Mouse (Mus musculus): ENCODE results near the gene Gstm7. TPM values are rescaled to one million over a fixed set of nuclear protein-coding genes. Genes with fewer than 3 reads are reported as not detected.
"Not testable (repeated sequence)": the region's sequence is repeated elsewhere in the genome, so short reads cannot be mapped to it uniquely, and the experiment has no call there.

Gene Gstm7
- polyA plus RNA-seq, 1 experiment from 2014 or later, result 71.9 TPM

DNA sequence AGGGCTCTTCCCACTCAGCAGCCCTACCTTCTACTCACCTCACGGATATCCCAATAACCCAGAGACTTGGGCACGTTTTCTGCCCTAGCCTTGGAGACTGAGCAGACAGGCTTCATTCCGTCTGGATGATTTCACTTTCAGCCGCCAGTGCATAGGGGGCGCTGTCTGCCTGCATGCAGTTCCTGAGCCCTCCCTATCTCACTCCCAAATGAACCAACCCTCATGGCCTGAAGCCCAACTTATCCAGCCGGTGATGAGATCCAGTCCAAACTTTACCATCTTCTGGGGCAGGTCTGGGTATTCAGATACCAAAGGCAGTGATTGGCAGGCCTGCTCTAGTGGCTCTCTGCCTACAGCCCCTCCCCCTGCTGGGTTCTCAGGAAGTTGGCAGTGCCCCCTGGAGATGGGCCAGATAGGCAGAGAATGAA is 21.7 kb upstream of the Gstm7 start:
- Histone ChIP-seq H3K4me3 (no peak overlapping the region), H3K4me1 (no peaks in the 10 kb centered on the region), H3K4me2 (replicated peaks) (no peak overlapping the region), H3K27me3 (no peaks in the 10 kb centered on the region), H3K36me3 (no peaks in the 10 kb centered on the region), H3K27ac (no peak overlapping the region), H3K9ac (no peak overlapping the region), H3K9me3 (replicated peaks) (no peaks in the 10 kb centered on the region)
- WGBS, result 26% methylated on average over 6 of the region's 6 CpGs
- no peak for ATAC-seq (ENCODE audit: low FRiP score)

DNA sequence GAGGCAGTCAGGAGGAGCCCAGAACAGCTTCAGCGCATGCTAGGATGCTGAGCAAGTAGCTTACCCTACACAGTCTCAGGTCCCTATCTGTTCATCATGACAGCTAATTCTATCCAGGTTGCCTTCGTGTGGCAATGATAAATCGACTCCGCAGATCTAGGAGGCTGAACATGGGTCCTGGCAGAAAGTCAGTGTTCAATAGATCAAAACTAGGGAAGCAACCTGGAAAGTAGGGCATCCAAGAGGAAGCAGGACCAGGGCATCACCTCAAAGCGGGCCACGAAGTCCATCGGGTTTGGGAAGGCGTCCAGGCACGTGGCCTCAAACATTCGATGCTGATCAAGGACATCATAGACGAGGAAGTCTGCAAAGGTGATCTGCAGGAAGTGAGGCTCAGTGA is 18.9 kb upstream of the Gstm7 start:
- WGBS, result 90% methylated on average over 11 of the region's 11 CpGs
- Histone ChIP-seq H3K4me3 (no peak overlapping the region), H3K4me1 (no peaks in the 10 kb centered on the region), H3K36me3 (no peaks in the 10 kb centered on the region), H3K27ac (no peak overlapping the region), H3K27me3 (no peaks in the 10 kb centered on the region), H3K9ac (no peak overlapping the region), H3K4me2 (replicated peaks) (no peak overlapping the region), H3K9me3 (replicated peaks) (no peaks in the 10 kb centered on the region)
- ATAC-seq (ENCODE audit: low FRiP score), result no peak

DNA sequence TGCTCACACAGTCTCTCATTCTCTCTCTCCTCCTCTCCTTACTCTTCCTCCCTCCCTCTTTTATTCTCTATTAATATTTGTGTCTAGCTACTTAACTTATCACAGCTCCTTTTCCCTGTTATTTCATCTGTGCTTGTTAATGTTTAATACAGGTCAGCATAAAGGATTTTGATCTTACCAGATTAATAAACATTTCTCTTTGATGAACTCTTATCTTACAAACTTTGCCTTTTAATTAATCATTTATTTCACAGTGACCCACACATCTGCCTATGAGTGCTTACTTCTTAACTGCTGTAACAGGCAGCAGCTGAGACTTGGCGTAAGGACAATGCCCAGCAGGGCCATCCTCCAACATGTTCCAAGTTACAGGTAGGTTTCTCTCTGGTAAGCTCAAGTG is 17.8 kb upstream of the Gstm7 start:
- not testable (repeated sequence) for H3K4me3 ChIP-seq; H3K9ac ChIP-seq; H3K27me3 ChIP-seq; H3K4me2 ChIP-seq (replicated peaks); H3K4me1 ChIP-seq; H3K27ac ChIP-seq; H3K36me3 ChIP-seq; H3K9me3 ChIP-seq (replicated peaks); ATAC-seq (ENCODE audit: low FRiP score)
- WGBS, result 88% methylated on average over 1 of the region's 1 CpGs

DNA sequence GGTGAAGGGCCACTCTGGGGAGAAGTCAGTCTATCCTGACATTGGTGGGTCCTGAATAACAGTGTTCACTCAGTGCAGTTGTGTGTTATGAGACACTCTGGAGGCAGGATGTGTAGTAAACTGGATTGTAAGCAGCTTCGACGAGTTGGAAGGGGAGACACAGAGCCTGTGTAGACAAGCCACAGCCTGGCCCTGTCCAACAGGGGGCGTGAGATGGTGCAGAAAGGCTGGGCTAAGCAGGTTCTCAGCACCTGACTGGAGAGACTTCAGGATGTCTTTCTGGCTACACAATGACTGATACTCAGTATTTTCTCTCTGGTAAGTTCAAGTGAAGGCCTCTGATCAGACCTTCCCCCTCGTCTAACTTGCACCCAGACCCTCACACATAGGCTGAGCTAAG is 14.1 kb upstream of the Gstm7 start:
- H3K4me1 ChIP-seq, result peaks cover 7% of the 10 kb centered on the region
- H3K4me3 ChIP-seq, result no peak overlapping the region
- no peaks in the 10 kb centered on the region for H3K9me3 ChIP-seq (replicated peaks)
- no peak overlapping the region for H3K9ac ChIP-seq
- H3K27ac ChIP-seq, result no peak overlapping the region
- ATAC-seq (ENCODE audit: low FRiP score), result no peak
- H3K27me3 ChIP-seq, result peaks cover 3% of the 10 kb centered on the region; the same call in 1 of the 2 replicates
- no peak overlapping the region for H3K4me2 ChIP-seq (replicated peaks)
- H3K36me3 ChIP-seq, result no peaks in the 10 kb centered on the region
- WGBS, result 53% methylated on average over 4 of the region's 4 CpGs

DNA sequence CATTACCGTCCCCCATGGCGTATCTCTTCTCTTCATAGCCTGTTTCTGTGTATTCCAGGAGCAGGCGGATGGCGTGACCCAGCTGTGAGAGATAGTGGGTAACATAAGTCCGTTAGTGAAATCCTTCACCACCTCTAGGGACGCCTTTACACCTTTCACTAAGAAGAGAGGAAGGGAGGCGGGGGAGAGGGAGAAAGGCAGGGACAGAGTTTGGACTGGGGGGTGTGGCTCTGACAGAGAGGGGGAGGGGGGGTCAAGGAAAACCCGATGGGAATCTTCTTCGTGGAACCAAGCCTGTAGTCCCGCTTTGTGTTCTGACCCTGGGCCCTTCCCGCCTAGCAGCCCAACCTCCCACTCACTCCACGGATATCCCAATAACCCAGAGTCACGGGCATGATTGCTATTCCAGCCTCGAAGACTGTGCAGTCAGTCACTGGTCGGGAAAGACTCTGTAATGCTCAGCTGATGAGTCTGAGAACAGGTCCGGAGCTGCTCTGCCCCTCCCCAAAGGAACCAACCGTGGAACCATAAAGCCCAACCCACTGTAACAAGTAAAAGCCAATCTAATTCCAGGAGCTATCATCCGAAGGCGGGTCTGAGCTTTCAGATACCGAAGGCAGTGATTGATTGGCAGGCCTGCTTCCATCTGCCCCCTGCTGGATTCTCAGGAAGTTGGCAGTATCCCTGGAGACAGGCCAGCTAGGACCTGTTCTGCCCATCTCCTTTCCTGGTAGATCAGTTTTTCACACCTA is 11.8 kb upstream of the Gstm7 start, which contains the start of gene Gstm6:
Gstm6 (minus strand) TSS at position 511 of the 752 bp plus-strand sequence.
- peak within 1 kb of the TSS; percentile 13; the same call in 1 of the 2 replicates for H3K9ac ChIP-seq
- peak within 1 kb of the TSS; percentile 25 for H3K4me3 ChIP-seq
- ATAC-seq (ENCODE audit: low FRiP score), result peak; percentile 74

DNA sequence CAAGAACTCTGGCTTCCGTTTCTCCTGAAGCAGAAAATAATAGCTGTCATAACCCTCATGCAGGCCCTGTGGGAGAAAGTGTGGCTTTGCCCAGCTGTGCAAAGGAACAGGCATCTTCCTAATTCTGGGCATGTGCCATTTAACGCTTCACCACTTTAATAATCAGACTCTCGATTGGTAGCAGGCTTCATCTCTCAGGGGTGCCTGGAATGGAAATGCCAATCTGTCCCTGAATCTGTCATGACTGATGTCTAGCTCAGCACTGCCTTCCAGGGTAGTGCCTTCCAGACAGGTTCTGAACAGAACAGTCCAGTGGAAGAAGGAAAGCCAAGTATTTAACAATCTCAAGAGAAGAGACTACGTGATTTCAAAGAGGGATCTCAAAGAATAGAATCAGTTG is 9.6 kb upstream of the Gstm7 start:
- H3K27me3 ChIP-seq, result peaks cover 3% of the 10 kb centered on the region; the same call in 1 of the 2 replicates
- H3K27ac ChIP-seq, result no peak overlapping the region
- no peak for ATAC-seq (ENCODE audit: low FRiP score)
- no peaks in the 10 kb centered on the region for H3K36me3 ChIP-seq
- peaks cover 16% of the 10 kb centered on the region for H3K4me1 ChIP-seq
- H3K9ac ChIP-seq, result no peak overlapping the region
- no peaks in the 10 kb centered on the region for H3K9me3 ChIP-seq (replicated peaks)
- no peak overlapping the region for H3K4me2 ChIP-seq (replicated peaks)
- H3K4me3 ChIP-seq, result no peak overlapping the region
- 69% methylated on average over 4 of the region's 4 CpGs for WGBS

More for the DNA sequence above, 11.8 kb upstream of the Gstm7 start, which contains the start of gene Gstm6:
- no peak within 1 kb of the TSS for H3K27ac ChIP-seq
- H3K4me2 ChIP-seq (replicated peaks), result peak within 1 kb of the TSS; percentile 46
- no peaks in the 10 kb centered on the region for H3K9me3 ChIP-seq (replicated peaks)
- no peaks in the 10 kb centered on the region for H3K36me3 ChIP-seq
- H3K27me3 ChIP-seq, result peaks cover 3% of the 10 kb centered on the region; the same call in 1 of the 2 replicates
- H3K4me1 ChIP-seq, result peaks cover 16% of the 10 kb centered on the region
- 18% methylated on average over 20 of the region's 20 CpGs for WGBS

DNA sequence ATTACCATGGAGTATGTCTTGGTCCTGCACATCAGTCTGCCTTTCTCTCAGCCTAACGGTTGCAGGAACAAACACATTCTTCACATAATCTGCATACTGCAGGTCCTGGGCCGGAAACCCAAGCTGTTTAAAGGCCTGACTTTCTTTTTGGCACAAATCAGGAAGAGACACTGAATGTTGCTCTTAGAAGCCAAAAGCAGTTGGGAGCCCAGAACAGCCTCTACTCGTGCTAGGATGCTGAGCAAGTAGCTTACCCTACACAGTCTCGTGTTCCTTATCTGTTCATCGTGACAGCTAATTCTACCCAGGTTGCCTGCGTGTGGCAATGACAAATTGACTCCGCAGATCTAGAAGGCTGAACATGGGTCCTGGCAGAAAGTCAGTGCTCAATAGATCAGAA is 8.9 kb upstream of the Gstm7 start:
- no peak for ATAC-seq (ENCODE audit: low FRiP score)
- Histone ChIP-seq H3K27me3 (peaks cover 3% of the 10 kb centered on the region; the same call in 1 of the 2 replicates), H3K9me3 (replicated peaks) (no peaks in the 10 kb centered on the region), H3K27ac (no peak overlapping the region), H3K9ac (no peak overlapping the region), H3K4me3 (no peak overlapping the region), H3K36me3 (no peaks in the 10 kb centered on the region), H3K4me1 (peaks cover 16% of the 10 kb centered on the region), H3K4me2 (replicated peaks) (no peak overlapping the region)
- 77% methylated on average over 7 of the region's 7 CpGs for WGBS

DNA sequence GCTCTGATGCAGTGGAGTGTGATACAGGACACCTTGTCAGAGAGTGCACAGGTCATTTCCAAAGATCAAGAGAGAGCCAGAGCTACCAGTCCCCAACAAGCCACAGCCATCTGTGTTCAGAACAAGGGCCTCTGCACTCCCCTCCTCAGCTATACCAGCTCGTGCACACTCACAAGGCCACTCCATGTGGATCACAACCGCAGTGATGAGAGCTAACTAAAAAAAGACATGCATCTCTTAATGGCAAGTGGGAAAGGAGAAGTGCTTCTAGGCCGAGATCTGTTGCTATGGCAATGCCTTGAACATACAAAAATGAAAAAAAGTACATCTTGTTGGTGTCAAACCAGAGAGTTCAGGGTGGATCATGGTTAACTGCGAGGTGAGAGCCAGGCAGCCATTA is 8.2 kb upstream of the Gstm7 start:
- no peak overlapping the region for H3K27ac ChIP-seq
- WGBS, result 79% methylated on average over 4 of the region's 4 CpGs
- H3K4me2 ChIP-seq (replicated peaks), result no peak overlapping the region
- H3K9ac ChIP-seq, result no peak overlapping the region
- no peaks in the 10 kb centered on the region for H3K36me3 ChIP-seq
- peaks cover 3% of the 10 kb centered on the region; the same call in 1 of the 2 replicates for H3K27me3 ChIP-seq
- H3K4me1 ChIP-seq, result peaks cover 16% of the 10 kb centered on the region
- H3K9me3 ChIP-seq (replicated peaks), result no peaks in the 10 kb centered on the region
- no peak overlapping the region for H3K4me3 ChIP-seq
- no peak for ATAC-seq (ENCODE audit: low FRiP score)

DNA sequence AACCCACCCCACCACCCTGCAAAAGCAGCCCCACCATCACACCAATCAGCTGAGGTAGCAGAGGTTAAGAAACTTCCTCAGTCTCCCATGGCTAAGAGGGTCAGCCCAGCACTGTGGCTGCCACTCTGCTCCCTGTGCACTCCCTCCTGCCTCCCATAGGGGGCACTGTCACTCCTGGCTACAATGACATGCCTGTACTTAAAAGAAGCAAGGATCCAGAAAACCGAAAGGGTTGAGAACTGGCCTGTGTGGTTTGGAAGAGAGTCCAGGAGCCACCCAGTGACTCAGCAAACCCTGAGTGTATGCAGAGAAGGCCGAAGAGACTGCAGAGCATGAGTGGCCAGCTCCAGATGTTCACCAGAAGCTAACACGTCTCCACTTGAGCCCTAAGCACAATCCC is 7.8 kb upstream of the Gstm7 start:
- no peak for ATAC-seq (ENCODE audit: low FRiP score)
- Histone ChIP-seq H3K4me1 (peaks cover 16% of the 10 kb centered on the region), H3K4me3 (no peak overlapping the region), H3K27ac (no peak overlapping the region), H3K36me3 (no peaks in the 10 kb centered on the region), H3K27me3 (peaks cover 3% of the 10 kb centered on the region; the same call in 1 of the 2 replicates), H3K4me2 (replicated peaks) (no peak overlapping the region), H3K9ac (no peak overlapping the region), H3K9me3 (replicated peaks) (no peaks in the 10 kb centered on the region)
- 65% methylated on average over 3 of the region's 3 CpGs for WGBS

DNA sequence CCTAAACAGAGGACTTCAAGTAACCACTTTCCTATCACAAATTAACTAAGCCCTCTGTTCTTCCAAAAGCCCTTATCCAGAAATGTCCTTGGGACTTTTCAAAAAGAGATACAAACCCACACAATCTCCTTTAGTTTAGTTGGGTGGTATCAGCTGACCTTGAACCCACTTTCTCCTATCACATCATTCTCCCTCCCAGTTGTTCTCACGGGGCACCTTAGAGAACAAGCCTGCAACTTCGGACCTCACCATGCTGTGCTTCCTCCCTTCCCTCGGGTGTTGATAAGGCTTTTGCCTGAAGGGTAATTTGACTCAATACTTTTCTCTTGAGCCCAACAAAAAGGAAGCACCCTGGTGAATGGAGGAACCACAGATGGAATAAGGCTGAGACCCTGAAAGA is 4.3 kb upstream of the Gstm7 start:
- Histone ChIP-seq H3K4me2 (replicated peaks) (no peak overlapping the region), H3K4me1 (peaks cover 18% of the 10 kb centered on the region), H3K9me3 (replicated peaks) (no peaks in the 10 kb centered on the region), H3K4me3 (no peak overlapping the region), H3K27me3 (no peaks in the 10 kb centered on the region), H3K9ac (no peak overlapping the region), H3K36me3 (no peaks in the 10 kb centered on the region), H3K27ac (no peak overlapping the region)
- no peak for ATAC-seq (ENCODE audit: low FRiP score)
- WGBS, result 68% methylated on average over 3 of the region's 3 CpGs

DNA sequence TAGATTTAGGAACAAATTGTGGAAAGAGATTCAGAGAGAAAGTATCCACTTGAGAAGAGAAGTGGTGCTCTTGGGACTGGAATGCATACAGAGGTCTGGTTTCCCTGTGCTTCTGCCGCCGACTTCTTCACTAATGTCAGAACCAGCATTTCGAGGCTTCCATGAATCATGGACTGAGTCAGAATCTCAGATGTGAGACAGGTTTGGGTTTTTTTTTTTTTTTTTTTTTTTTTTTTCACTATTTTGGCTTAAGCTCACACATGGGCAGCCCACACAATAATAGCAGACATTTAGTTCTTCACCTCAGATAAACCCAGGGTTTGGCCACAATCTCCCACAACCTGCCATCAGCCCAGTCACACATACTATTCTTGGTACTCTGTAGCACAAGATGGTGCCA is 3.7 kb upstream of the Gstm7 start:
- H3K4me3 ChIP-seq, result no peak overlapping the region
- no peaks in the 10 kb centered on the region for H3K36me3 ChIP-seq
- H3K9me3 ChIP-seq (replicated peaks), result no peaks in the 10 kb centered on the region
- no peak overlapping the region for H3K4me2 ChIP-seq (replicated peaks)
- no peak overlapping the region for H3K9ac ChIP-seq
- 87% methylated on average over 3 of the region's 3 CpGs for WGBS
- H3K4me1 ChIP-seq, result peaks cover 22% of the 10 kb centered on the region
- H3K27me3 ChIP-seq, result no peaks in the 10 kb centered on the region
- H3K27ac ChIP-seq, result no peak overlapping the region
- ATAC-seq (ENCODE audit: low FRiP score), result no peak

DNA sequence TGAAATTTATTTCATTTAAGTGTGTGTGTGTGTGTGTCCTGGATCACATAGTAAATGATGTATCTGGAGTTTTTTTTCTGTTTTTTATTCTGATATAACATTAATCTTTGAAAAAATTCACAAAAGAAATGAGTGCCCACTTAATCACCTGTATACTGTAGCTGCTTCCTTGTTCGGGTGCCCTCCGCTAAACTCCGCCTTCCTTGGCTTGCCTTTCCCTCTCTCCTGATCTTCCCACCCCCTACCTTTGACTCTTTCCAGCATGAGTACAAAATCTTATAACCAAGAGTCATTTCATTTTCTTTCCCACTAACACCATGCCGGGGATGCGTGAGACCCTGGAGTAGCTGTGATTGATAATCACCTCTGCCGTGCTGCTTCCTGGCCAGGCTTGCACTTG is 511 bp upstream of the Gstm7 start:
- Histone ChIP-seq H3K27ac (no peak overlapping the region), H3K4me2 (replicated peaks) (no peak overlapping the region), H3K9me3 (replicated peaks) (no peaks in the 10 kb centered on the region), H3K27me3 (no peaks in the 10 kb centered on the region), H3K4me3 (no peak overlapping the region), H3K36me3 (no peaks in the 10 kb centered on the region), H3K4me1 (peaks cover 23% of the 10 kb centered on the region), H3K9ac (no peak overlapping the region)
- 73% methylated on average over 6 of the region's 6 CpGs for WGBS
- ATAC-seq (ENCODE audit: low FRiP score), result peak; percentile 35

DNA sequence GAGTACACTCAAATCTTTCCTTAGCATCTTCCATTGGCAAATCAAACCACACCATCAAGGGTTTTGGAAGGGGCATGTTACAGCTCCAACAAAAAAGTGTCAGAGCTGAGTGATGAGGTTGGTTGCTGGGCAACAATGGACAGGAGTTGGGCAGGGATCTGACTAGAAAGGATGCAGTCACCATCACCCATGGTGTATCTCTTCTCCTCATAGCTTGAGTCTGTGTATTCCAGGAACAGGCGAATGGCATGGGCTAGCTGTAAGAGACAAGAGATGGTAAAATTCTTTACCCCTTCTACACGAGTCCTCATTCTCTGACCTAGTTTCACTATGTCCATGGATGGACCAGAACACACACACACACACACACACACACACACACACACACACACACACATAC is 483 bp downstream of the Gstm7 start:
- peak overlapping the region; percentile 52 for H3K4me2 ChIP-seq (replicated peaks)
- H3K36me3 ChIP-seq, result no peaks in the 10 kb centered on the region
- peak overlapping the region; percentile 23 for H3K4me3 ChIP-seq
- H3K27ac ChIP-seq, result peak overlapping the region; percentile 89
- no peaks in the 10 kb centered on the region for H3K27me3 ChIP-seq
- peaks cover 23% of the 10 kb centered on the region for H3K4me1 ChIP-seq
- WGBS, result 62% methylated on average over 2 of the region's 2 CpGs
- peak overlapping the region; percentile 55; the same call in 1 of the 2 replicates for H3K9ac ChIP-seq
- H3K9me3 ChIP-seq (replicated peaks), result no peaks in the 10 kb centered on the region
- ATAC-seq (ENCODE audit: low FRiP score), result peak; percentile 60; the same call in 1 of the 2 replicates

All from hindbrain, embryonic 12.5 days (tissue).